Mouse (Mus musculus): ENCODE results near the gene Smim24. TPM values are rescaled to one million over a fixed set of nuclear protein-coding genes. Genes with fewer than 3 reads are reported as not detected.

Smim24 gene
- total RNA-seq, 2 experiments from 2014 or later, result 1.3 to 1.4 TPM

DNA sequence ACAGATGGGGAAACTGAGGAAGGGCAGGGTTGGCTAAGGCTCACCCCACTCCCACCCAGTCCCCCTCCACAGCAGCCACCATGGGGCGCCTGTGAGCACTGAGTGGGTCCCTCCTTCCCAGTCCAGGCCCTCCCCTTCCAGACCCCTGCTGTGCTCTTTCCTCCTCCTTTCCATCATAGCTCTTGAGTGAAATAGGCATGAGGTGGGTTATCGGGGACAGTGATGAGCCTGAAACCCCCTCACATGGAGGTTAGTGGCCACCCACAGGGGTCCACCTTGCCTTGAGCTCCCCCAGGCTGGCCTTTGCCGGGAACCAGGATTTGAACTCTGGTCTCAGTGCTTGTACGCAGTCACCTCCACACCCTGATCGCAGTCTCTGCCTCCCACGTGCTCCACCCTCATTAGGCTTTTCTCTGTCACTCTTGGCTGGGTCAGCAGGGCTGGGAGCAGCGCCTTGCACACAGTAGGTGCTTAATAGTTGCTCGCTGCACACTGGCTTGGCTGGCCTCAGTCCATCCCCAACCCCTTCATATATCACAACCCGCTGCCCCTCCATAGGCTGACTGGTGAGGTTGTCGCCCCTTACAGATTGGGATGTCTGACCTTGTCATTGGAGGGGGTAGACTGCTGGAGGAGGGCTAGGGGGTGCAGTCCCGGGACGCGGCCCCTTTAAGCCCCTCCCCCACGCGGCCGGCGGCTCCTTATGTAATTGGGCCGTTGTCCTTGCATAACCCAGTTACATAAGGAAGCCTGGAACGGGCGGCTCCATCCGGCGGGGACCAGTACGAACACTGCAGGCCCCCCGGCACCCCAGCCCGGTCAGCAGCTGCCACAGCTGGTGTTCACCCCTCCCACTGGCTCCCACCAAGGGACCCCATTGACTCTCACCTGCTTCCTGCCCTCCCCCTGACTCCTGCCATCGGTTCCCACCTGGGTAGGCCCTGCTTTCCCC, 20.7 kb downstream of the Smim24 start:
- no peak; the same call in 1 of the 2 replicates for TF ChIP-seq CTCF (IDR thresholded peaks at IDR 0.05)
- intact Hi-C loops (cut with DNase I), result loop anchor here (2.0 kb wide), 1 partner anchor 13 kb away; no protein-coding TSS in a partner anchor
- Histone ChIP-seq H3K27ac (peak overlapping the region; percentile 97), H3K4me3 (no peak overlapping the region)
- peak; percentile 82 to 85 for DNase-seq (ENCODE audit: extremely low spot score in 1 of 2, low spot score in 2 of 2)

GRCm38 (mm10) chr10:81414682-81415081, 21.8 kb downstream of the Smim24 start:
- intact Hi-C loops (cut with DNase I), result no loop called here
- Histone ChIP-seq H3K4me3 (no peak overlapping the region), H3K27ac (peak overlapping the region; percentile 97)
- TF ChIP-seq CTCF (IDR thresholded peaks at IDR 0.05), result no peak
- no peak for DNase-seq (ENCODE audit: extremely low spot score in 1 of 2, low spot score in 2 of 2)

GRCm38 (mm10) chr10:81415146-81415545, 22.3 kb downstream of the Smim24 start:
- TF ChIP-seq CTCF (IDR thresholded peaks at IDR 0.05), result no peak
- Histone ChIP-seq H3K27ac (peak overlapping the region; percentile 97), H3K4me3 (no peak overlapping the region)
- intact Hi-C loops (cut with DNase I), result no loop called here
- no peak for DNase-seq (ENCODE audit: extremely low spot score in 1 of 2, low spot score in 2 of 2)

- DNase-seq (ENCODE audit: extremely low spot score in 1 of 2, low spot score in 2 of 2), result no peak
- no peak for TF ChIP-seq CTCF (IDR thresholded peaks at IDR 0.05)
- Histone ChIP-seq H3K27ac (peak overlapping the region; percentile 97), H3K4me3 (no peak overlapping the region)
- intact Hi-C loops (cut with DNase I), result no loop called here
These were observed 22.9 kb downstream of the Smim24 start for GRCm38 (mm10) chr10:81415549-81416310.

GRCm38 (mm10) chr10:81416581-81417226, 23.9 kb downstream of the Smim24 start:
- Histone ChIP-seq H3K4me3 (no peak overlapping the region; the same call in 1 of the 2 replicates), H3K27ac (peak overlapping the region; percentile 97)
- intact Hi-C loops (cut with DNase I), result loop anchor here (1.0 kb wide), 1 partner anchor 10 kb away; no protein-coding TSS in a partner anchor

GRCm38 (mm10) chr10:81417227-81418215, 24.7 kb downstream of the Smim24 start:
- TF ChIP-seq CTCF (IDR thresholded peaks at IDR 0.05), result no peak
- intact Hi-C loops (cut with DNase I), result loop anchor here (1.0 kb wide), 1 partner anchor 9 kb away; no protein-coding TSS in a partner anchor
- no peak for DNase-seq (ENCODE audit: extremely low spot score in 1 of 2, low spot score in 2 of 2)
- Histone ChIP-seq H3K4me3 (no peak overlapping the region; the same call in 1 of the 2 replicates), H3K27ac (peak overlapping the region; percentile 97)

More at GRCm38 (mm10) chr10:81416581-81417226, 23.9 kb downstream of the Smim24 start:
- DNase-seq (ENCODE audit: extremely low spot score in 1 of 2, low spot score in 2 of 2), result peak; percentile 86 to 91
- peak; percentile 69 for TF ChIP-seq CTCF (IDR thresholded peaks at IDR 0.05)

GRCm38 (mm10) chr10:81418216-81419070, 25.6 kb downstream of the Smim24 start:
- no peak overlapping the region for H3K4me3 ChIP-seq
- no peak for DNase-seq (ENCODE audit: extremely low spot score in 1 of 2, low spot score in 2 of 2)
- H3K27ac ChIP-seq, result peak overlapping the region; percentile 28
- intact Hi-C loops (cut with DNase I), result no loop called here
- TF ChIP-seq CTCF (IDR thresholded peaks at IDR 0.05), result no peak

DNA sequence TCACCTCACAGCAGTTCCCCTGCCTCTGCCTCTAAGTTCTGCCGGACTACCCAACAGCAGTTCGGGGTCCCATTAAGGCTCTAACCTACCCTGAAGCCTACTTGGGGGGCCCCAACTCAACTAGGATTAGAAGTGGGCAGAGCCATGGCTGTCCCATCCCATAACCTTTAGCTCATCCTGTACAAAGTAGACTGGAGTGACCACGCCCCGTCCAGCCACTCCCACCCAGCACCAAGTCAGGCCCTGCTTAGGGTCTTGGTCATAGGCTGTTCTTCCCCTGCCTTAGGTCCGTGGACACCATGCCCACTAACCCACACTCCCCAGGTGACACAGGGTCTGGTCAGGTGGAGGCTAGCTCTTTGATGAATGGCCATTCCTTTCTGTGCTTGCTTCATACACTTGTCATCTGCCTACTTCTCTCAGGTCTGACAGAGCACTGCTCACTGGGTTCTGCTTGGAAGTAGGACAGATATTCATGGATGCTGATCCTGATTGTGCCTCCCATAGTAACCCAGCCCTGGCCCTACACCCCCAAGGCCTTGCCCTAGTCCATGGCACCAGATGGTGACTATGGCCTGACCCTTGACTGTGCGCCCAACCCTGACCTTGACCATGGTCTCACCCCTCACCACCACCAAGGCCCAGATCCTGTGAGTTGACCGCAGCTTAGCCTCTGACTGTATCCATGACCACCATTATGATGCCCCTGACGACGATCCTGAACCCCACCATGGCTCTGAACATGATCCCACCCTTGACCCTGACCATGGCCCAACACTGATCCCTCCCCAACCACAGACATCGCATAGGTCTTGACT, 26.5 kb downstream of the Smim24 start:
- H3K27ac ChIP-seq, result peak overlapping the region; percentile 28; the same call in 1 of the 2 replicates
- intact Hi-C loops (cut with DNase I), result no loop called here
- DNase-seq (ENCODE audit: extremely low spot score in 1 of 2, low spot score in 2 of 2), result no peak
- TF ChIP-seq CTCF (IDR thresholded peaks at IDR 0.05), result no peak
- H3K4me3 ChIP-seq, result no peak overlapping the region

- no peak overlapping the region for H3K27ac ChIP-seq
- H3K4me3 ChIP-seq, result no peak overlapping the region
- intact Hi-C loops (cut with DNase I), result no loop called here
- DNase-seq (ENCODE audit: extremely low spot score in 1 of 2, low spot score in 2 of 2), result no peak
- TF ChIP-seq CTCF (IDR thresholded peaks at IDR 0.05), result no peak
These were observed 27.4 kb downstream of the Smim24 start for GRCm38 (mm10) chr10:81420191-81420767.

Measured in left cerebral cortex, adult 2 months (tissue).